Mouse (Mus musculus) bone marrow, adult 2 months (tissue): ENCODE results near the gene Nav3.

ENCODE experiments used
- CTCF ChIP-seq: fragments of 200-500 bp; IDR thresholded peaks from 2 replicates; pipeline ENCODE4 v1.5.1; 2011; ENCODE audit warnings: low read length, control low read depth; ENCODE audit not compliant: control insufficient read depth, insufficient read depth
- POLR2A ChIP-seq: fragments of 200-500 bp; IDR thresholded peaks from 2 replicates; pipeline ENCODE4 v1.6.1; 2011; ENCODE audit warnings: low read depth, mild to moderate bottlenecking, control low read depth, low read length, borderline replicate concordance; ENCODE audit not compliant: control insufficient read depth

GRCm38 (mm10) chr10:110417003-110417402 is 39.0 kb downstream of the Nav3 start:
- TF ChIP-seq CTCF (no peak), POLR2A (no peak)
